Mouse (Mus musculus) bone marrow, adult 2 months (tissue): ENCODE measurements around the gene Nme7.

Source experiments
- CTCF ChIP-seq: fragments of 200-500 bp; IDR thresholded peaks from 2 replicates; pipeline ENCODE4 v1.5.1; 2011; ENCODE audit warnings: low read length, control low read depth; ENCODE audit not compliant: control insufficient read depth, insufficient read depth
- POLR2A ChIP-seq: fragments of 200-500 bp; IDR thresholded peaks from 2 replicates; pipeline ENCODE4 v1.6.1; 2011; ENCODE audit warnings: low read depth, mild to moderate bottlenecking, control low read depth, low read length, borderline replicate concordance; ENCODE audit not compliant: control insufficient read depth

DNA sequence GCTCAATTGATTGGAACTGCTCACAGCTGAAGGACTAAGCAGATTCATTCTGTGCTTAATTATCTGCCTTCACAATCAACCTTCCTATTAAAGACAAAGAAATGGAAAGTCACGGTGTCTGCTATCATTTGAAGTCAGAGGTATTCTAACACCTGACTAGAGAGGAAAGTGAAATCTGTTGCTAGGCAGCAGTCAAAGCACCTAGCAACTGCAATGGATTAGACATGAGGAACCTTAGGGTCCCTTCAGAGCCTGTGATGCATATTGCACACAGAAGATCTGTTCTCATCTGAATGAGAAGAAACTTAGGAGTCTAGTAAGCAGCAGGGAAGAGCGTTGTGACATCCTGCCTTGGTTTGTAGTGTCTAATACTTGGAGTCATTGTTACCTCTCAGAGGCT lies 58.1 kb downstream of the Nme7 start:
- no peak for TF ChIP-seq POLR2A
- no peak for TF ChIP-seq CTCF
